Mouse (Mus musculus): ENCODE results near the gene Hhat.

Gene Hhat

DNA sequence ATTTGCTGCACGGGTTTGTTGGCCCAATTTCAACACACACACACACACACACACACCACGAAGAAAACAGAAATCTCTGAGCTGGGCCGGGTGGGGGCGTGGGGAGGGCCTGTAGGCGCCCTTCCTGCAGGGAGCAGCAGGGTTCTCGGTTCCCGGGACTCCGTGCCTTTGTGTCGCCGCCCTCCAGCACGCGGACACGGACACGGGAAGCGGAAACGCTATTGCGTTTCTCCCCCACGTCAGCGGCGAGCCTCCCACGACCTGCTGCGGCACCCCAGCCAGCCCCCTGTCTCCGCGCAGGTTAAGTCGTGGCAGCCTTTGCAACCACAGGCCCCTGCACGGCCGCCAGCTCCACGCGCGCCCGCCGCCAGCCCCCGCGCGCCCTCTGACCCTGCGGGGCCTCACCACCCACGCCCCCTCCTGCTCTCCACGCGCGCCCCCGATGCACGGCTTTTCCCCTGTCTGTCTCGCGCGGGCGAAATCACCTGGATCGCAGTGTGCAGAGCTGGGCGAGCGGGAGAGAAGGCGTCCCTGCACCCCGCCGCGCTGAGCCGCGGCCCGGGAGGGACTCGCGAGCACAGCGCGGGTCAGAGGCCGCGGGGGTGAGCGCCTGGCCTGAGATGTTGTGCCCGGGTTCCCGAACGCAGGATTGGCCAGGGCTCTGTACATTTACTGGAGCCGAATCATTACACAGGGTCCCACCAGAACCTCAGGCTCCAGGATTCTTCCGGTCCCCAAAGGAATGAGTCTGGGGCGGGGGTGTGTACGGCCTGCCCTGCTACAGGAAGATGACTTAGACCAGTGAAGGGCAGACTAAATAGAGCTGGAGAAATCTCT is at the start of gene Hhat:
Gene Hhat (minus strand): TSS at position 729 of the 837 bp plus-strand sequence.
- peak; percentile 63 for DNase-seq (ENCODE audit: low spot score)

DNA sequence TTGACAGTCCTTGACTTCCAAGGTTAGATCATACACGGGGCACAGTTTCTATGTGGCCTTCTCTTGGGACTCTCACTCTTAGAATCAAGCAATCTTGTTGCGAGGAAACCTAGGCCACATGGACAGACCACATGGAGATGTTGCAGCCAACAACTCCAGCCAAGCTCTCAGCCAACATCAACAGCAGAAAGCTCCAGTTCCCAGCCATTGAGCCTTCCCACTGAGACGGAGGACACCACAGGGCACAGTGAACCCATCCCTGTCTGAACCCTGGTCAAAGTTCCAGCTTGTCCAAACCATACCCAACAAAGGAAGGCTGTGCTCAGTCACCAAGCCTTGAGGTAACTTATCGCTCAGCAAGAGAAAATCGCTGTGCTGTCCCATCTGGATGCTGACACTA is 47.3 kb upstream of the Hhat start:
- DNase-seq (ENCODE audit: low spot score) = no peak

DNA sequence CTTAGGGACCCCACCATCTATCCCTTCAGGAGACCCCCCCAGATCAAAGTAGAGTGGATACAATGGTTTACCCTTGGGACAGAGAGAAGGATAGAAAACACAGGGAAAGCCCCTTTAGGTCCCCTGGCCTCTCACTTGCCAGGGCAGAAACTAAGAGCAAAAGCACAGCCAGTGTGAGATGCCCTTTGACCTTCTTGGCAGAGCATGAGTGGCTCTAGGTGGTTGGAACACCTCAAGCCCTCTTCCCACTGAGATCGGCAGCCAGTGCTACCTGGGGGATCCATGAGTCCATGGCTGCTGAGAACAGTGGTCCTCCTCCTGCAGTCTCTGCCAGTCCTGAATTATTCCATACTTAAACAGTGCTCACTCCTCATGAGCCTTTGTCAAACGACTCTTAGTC is 44.8 kb upstream of the Hhat start:
- DNase-seq (ENCODE audit: low spot score) = no peak

- no peak for DNase-seq (ENCODE audit: low spot score)
Observed at GRCm38 (mm10) chr1:192814700-192815099, 43.7 kb upstream of the Hhat start.

- no peak for DNase-seq (ENCODE audit: low spot score)
Observed at GRCm38 (mm10) chr1:192812758-192813157, 41.7 kb upstream of the Hhat start.

DNA sequence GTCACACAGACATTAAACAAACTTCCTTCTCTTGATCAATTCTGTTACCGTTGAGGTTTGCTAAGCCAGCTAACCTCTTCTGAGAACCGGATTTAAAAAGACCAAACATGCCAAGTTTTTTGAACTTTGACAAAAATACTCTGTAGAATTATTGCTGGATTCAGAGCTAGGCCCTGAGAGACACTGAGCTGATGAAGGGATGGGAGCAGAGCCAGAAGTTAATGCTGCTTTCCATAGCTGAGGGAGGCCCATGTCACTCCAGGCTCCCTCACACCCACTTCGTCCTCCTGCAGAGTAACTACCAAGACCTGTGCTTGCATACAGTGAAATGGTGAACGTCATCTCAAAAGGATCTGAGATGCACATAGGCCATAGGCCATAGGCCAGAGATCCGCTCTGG is 41.3 kb upstream of the Hhat start:
- no peak for DNase-seq (ENCODE audit: low spot score)

DNA sequence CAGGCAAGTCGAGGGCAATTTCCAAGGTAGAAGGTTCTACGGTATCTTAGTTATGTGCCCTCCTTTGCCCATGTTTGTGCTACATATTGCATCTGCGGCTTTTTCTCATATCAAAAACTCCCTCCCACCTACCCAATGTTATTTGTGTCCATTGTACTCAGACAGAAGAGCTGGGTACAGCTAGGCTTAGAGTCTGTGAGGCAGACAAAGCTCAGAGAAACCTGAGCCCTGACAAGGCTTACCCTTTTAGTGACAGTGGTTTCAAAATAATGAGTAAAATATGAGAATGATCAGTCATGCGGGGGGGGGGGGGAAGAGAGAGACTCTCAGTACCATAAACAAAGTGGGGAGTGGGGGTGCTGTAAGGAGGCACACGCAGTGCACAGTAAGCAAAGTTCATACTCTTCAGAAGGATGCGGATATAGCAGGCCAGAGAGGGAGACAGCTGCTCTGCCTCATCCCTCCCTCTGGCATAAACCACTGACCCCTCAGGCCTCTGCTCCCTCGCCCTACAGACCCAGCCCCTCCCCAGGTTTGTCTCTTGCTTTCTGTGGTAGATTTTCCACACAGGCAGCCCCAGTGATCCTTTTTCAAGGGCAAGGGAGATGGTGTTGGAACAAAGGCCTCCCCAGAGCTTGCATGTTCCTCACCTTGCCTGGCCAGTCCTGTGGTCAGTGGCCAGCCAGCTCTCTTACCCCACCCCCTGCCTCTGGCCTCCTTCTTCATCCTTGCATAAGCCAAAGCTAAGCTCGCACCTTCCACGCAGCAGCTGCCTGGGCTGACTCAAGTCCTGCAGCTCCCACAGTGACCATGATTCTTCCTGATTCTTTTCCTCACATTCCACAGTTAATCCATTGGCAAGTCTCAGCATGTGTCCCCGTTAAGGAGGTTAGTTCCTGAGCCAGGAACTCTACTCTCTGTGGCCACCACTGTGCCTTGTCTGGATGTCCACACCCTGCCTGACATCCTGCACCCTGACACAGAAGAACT is 35.4 kb upstream of the Hhat start:
- no peak for DNase-seq (ENCODE audit: low spot score)

- no peak for DNase-seq (ENCODE audit: low spot score)
Observed at GRCm38 (mm10) chr1:192800338-192800737, 29.3 kb upstream of the Hhat start.

DNA sequence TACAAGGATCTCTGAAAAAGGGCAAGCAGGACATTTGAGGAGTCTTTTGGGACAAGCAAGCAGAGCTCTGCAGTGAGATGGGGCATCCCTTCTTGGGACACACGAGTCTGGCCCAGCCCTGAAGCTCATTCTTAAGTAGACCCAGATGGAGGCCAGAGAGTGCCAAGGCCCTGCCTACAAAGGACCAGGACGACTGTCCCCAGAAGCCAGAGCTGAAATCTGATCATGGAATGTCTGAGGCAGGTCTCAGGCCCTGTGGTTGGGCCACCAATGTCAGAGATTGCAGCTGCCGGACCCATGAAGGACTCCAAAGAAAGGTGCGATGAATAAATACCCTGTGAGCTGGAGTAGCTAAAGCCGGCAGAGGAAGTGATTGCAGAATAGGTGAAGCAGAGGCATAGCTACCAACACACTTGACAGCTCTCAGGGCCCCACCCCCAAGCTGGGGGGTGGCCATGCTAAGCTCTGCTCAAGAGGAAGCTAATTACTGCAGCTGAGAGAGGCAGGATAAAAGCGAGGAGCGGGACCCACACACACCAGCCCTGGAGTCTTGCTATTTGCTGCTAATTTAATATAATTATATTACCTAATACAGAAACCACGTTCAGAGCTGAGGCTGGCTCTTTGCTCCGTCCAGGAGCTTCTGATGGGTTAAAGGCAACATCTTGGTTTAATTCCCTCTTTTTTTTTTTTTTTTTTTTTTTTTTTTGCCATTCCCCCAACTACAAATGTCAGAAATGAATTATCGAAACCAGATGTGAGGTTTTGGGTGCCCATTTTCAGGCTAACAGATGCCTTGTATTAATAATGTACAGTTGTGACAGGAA is 28.4 kb upstream of the Hhat start:
- DNase-seq (ENCODE audit: low spot score) = no peak

DNA sequence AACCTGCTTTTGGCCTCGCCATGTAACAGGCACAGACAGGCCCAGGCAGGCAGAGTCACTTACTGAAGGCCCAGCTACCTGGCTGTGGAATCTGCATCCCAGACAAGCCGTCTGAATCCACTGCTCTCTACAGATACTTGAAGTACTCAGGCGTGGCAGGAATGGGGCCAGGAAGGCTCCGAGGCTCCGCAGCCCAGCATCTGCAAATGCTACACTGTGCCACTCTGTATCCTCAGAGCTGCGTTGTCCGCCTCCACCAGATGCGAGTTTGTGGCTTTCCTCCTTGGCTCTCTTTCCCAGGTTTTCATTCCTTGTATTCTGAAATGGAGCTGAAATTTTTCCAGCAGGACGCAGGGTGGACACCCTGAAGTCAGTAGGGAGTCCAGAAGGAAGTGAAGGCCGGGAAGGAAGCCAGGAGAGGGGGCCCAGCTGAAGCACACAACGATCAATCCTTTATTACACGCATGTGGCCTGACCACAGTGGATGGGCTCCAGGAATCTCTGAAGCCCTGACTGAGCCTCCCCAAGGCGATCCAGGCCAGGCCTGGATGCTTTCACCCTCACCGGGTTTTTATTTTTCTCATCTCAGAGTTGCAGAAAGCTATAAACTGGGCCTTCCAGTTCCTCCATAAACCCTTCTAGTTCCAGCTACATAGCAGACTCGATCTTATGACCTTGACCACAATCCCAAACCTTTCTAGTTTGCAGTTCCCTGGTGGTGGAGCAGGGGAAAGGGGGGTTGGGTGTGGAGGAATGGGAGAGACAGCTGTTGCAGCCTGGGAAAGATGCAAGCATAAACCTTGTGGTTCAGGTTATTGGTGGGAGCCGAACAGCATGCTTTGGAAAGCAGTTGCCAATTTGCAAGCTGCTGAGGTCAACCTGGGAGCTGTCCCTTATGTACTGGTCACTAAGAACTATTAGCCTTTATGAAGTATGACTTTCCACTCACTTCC is 27.5 kb upstream of the Hhat start:
- peak; percentile 23 for DNase-seq (ENCODE audit: low spot score)

- DNase-seq (ENCODE audit: low spot score) = no peak
Observed at GRCm38 (mm10) chr1:192797011-192797274, 25.9 kb upstream of the Hhat start.

- DNase-seq (ENCODE audit: low spot score) = no peak
Observed at GRCm38 (mm10) chr1:192796201-192797010, 25.4 kb upstream of the Hhat start.

DNA sequence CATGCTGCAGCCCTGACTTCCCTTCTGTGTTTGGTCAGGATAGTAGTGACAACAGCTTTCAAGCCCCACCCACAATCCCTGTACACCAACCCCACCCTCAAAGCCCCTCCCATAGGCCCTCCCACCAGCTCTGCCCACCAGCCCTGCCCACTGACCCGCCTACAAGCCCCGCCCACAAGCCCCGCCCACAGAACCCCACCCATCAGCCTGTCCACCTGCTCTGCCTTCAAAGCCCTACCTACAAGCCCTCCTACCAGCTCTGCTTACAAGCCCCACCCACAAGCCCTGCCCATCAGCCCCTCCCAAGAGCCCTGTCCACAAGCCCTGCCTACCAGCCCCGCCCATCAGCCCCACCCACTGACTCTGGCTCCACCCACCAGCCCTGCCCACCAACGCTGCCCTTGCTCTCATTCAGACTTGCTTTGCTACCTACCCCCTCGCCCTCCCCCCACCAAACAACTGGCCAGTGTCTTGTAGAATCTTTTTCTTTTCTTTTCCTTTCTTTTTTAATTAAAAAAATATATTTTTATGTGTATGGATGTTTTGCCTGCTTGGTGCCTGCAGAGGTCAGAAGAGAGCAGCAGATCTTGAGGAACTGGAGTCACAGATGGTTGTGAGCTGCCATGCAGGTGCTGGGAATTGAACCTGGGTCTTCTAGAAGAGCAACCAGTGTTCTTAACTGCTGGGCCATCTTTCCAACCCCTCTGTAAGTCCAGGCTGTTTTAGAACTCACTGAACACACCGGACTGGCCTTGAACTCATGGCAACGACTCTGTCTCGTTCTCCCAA is 24.1 kb upstream of the Hhat start:
- DNase-seq (ENCODE audit: low spot score) = no peak

GRCm38 (mm10) chr1:192791897-192792361 is 20.9 kb upstream of the Hhat start:
- DNase-seq (ENCODE audit: low spot score) = no peak

GRCm38 (mm10) chr1:192790442-192790841 is 19.4 kb upstream of the Hhat start:
- no peak for DNase-seq (ENCODE audit: low spot score)

DNA sequence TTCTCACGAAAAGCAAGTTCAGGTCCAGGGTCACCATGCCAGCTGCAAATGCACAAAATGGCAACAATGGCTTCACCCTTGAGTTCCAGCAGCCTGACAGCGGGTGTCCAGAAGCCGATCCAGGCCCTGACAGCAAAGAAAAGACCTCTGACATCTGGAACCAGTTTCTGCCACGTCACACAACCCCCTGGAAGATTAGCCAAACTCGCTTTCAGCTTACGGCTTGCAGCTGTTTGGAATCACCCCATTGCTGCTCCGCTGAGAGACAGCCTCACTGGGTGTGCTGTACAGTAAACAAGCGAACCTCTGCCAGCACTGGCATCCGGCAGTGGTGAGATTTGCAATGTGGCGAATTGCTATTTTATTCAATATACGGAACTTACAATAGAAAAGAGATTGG is 18.8 kb upstream of the Hhat start:
- DNase-seq (ENCODE audit: low spot score) = peak; percentile 40

GRCm38 (mm10) chr1:192789111-192789522 is 18.1 kb upstream of the Hhat start:
- DNase-seq (ENCODE audit: low spot score) = peak; percentile 51

DNA sequence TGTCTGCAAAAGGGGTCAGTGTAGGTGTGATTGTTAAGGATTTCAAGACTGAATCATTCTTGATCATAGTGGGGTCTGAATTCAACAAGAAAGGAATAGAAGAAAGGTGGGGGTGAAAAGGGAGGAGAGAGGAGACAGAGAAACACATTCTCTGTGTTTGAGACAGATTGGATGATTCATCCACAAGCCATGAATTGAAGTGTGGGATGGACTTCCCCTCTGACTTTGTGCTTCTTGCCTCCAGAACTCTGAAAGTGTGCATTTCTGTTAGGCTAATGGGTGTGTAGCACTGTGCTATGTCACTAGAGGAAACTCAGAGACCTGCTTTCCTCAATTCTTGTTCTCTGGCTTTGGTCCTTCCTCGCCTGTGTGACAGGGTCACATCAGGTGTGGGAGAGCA is 15.2 kb upstream of the Hhat start:
- DNase-seq (ENCODE audit: low spot score) = no peak

Data from ovary, adult 18-20 months (tissue).